Mouse (Mus musculus) left cerebral cortex, adult 2 months (tissue): ENCODE measurements around the gene Meaf6. TPM values are rescaled to one million over a fixed set of nuclear protein-coding genes. Genes with fewer than 3 reads are reported as not detected.

Experiments
- DNase-seq, 2 experiments: peaks; one replicate each; pipeline ENCODE4 v3.0.0; 2021 to 2022; ENCODE audit warnings: low spot score in 2 of 2, mixed read lengths in 1 of 2; ENCODE audit errors: extremely low spot score in 1 of 2
- H3K27ac ChIP-seq: fragments of 200-600 bp; 2 replicates; pipeline ENCODE4 v1.8.1; 2022
- H3K4me3 ChIP-seq: fragments of 200-600 bp; 2 replicates; pipeline ENCODE4 v1.8.1; 2022
- CTCF ChIP-seq: fragments of 200-600 bp; IDR thresholded peaks from 2 replicates; pipeline ENCODE4 v1.8.1; 2022; ENCODE audit warnings: antibody characterized with exemption, mild to moderate bottlenecking, moderate library complexity
- intact Hi-C: fragments of 180-260 bp; cut with DNase I; formaldehyde crosslinking; loops from one replicate; pipeline ENCODE4 v1.15.1; 2025
- total RNA-seq, 2 experiments: library from RNA; stranded (reverse); gene quantifications; 2 replicates each; pipeline ENCODE4 v1.2.3; 2021

The Meaf6 gene
- total RNA-seq, 2 experiments from 2014 or later: 132 to 138 TPM

DNA sequence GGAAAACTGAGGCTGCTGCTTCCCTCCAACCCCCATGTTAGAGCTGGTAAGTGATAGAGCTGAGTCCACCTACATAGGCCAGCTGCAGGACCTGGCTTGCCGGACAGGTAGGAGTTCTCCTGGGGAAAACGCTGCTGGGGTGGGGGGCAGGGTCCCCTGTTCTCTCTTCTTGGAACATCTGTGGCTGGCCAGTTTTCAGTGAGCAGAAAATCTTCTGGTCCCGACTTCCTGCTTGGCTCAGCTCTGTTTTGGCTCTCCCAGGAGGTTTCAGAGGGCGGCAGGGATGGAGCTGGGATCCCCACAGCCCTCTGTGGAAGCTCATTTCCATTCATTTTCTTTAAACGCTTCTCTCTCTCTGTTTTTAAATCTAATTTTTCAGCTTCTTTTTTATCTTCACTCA is 64.5 kb downstream of the Meaf6 start:
- DNase-seq: no peak
- intact Hi-C loops: no loop called here
- no peak for TF ChIP-seq CTCF
- Histone ChIP-seq H3K4me3 (no peak overlapping the region), H3K27ac (no peak overlapping the region)

DNA sequence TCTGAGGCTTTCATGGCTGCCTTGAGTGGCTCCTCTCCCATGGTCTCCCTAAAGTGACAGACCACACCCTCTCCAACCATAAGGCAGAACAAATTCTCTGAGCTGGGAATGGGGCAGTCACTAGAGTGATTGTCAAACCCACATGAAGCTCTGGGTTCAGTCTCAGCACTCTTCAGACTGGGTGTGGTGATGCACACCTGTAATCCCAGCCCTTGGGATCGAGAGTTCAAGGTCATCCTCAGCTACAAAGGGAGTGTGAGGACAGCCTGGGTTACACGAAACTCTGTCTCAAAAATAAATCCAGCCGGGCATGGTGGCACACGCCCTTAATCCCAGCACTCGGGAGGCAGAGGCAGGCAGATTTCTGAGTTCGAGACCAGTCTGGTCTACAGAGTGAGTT is 67.5 kb downstream of the Meaf6 start:
- no peak for DNase-seq
- intact Hi-C loops: no loop called here
- H3K27ac ChIP-seq: no peak overlapping the region
- no peak overlapping the region for H3K4me3 ChIP-seq
- TF ChIP-seq CTCF: no peak

DNA sequence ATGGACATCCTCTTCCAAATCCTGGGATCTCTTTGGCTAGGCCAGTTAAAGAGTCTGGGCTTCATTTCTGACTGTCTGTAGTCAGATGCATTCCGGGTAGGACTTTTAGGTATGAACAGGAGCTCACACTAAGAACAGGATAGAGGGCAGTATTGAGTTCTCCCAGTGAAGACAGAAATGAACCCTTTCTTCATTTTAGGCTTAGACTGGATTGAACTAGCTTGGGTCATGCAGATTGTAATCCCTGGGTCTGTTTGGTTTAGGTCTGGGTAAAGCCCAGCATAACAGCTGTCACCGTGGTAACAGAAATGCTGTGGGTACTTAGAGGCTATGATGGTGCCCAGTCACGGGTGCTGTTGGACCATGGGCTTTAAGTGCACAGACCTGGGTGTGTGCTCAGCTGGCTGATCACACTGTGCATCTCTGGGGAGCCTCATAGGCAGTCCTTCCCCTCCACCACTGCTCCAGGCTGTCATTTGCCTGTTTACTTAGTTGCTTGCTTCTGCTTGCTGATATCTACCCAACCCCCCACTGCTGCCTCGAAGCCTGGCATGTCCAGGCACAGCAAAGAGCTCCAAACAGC is 68.8 kb downstream of the Meaf6 start:
- H3K4me3 ChIP-seq: no peak overlapping the region
- no peak for DNase-seq
- no peak overlapping the region for H3K27ac ChIP-seq
- intact Hi-C loops: no loop called here
- peak; percentile 19 for TF ChIP-seq CTCF

DNA sequence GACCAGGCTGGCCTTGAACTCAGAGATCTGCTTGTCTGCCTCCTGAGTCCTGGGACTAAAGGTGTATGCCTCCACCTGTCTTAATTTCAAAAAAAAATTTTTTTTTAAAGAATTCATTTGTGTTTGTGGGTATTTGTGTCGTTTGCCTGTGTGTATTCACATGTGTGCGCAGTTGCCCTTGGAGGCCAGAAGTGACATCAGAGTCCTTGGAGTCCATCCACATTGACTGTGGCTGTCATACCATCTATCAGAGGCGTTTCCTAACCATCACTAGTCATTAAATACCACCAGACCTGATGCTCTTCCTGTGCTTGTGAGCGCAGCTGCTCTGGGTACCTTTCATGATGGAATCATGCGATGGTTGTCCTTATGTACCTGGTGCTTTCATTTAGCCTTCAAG is 70.7 kb downstream of the Meaf6 start:
- no peak for DNase-seq
- intact Hi-C loops: no loop called here
- Histone ChIP-seq H3K4me3 (no peak overlapping the region), H3K27ac (no peak overlapping the region)
- no peak for TF ChIP-seq CTCF

DNA sequence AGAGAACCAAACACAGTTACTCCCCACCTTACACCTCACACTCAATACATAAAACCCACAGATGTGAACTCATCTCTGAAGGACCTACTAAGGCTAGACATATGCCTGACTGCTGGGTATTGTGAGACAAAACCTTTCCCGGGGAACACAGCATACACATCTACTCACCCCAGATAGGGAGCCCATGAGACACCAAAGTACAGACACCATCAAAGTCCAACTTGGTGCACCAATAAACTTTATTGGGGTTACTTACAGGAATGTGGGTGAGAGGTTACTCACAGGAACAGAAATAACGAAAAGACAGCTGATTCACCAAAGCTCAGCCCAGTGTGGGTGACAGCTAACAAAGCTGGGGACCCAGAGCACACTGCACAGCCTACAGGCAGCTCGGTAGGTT is 72.4 kb downstream of the Meaf6 start:
- no peak overlapping the region for H3K27ac ChIP-seq
- intact Hi-C loops: no loop called here
- TF ChIP-seq CTCF: no peak
- no peak for DNase-seq
- H3K4me3 ChIP-seq: no peak overlapping the region

DNA sequence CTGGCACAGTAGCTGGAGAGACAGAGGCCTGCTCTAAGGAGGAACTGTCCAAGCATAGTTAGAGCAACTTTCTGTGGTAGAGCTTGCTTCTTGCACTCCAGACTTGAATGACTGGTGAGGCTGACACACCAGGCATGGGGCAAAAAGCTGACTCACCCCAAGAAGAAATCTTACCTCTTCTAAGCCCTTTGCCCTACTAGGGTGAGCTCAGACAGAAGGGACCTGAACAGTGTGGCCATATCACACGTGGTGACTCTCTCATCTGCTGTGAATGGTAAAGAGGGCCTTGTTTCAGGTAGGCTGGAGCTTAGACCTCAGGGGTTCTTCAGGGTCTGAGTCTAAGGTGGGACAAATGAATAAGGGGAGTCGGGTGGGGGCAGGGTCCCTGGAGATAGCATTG is 73.1 kb downstream of the Meaf6 start:
- Histone ChIP-seq H3K4me3 (no peak overlapping the region), H3K27ac (no peak overlapping the region)
- TF ChIP-seq CTCF: no peak
- intact Hi-C loops: no loop called here
- DNase-seq: no peak

DNA sequence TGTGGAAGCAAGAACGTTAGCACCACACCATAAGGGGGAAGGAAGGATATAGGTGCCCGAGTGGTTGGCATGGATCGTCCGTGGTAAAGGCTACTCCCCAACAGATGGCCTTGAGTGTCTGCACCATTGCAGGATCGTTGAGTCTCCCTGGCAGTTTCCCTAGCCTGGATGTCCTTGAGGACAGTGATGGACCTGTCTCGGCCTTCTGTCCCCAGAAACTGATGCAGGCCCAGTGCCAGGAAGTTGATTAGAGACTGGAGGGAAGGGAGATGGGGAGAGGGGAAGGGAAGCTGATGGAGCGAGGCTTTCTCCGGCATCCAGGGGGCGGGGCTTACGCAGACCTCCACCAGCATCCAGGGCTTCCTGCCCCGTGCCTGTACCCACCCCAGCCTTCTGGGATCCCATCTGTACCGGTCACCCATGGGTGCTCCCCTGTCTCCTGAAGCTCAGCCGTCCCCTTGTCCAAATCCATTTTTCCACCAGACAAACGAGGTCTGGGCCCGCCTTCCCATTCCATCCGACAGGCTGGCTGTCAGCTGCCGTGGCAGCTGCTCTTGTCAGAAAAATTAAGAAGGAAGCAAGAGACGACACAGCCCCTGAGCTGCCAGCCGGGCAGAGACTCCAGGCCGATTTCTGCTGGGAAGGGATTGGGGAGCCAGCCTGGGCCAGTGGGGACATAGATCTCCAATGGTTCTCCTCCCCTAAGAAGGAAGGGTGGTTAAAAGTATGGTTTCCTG is 73.8 kb downstream of the Meaf6 start:
- DNase-seq: no peak
- TF ChIP-seq CTCF: no peak
- Histone ChIP-seq H3K27ac (no peak overlapping the region), H3K4me3 (no peak overlapping the region)
- intact Hi-C loops: no loop called here

DNA sequence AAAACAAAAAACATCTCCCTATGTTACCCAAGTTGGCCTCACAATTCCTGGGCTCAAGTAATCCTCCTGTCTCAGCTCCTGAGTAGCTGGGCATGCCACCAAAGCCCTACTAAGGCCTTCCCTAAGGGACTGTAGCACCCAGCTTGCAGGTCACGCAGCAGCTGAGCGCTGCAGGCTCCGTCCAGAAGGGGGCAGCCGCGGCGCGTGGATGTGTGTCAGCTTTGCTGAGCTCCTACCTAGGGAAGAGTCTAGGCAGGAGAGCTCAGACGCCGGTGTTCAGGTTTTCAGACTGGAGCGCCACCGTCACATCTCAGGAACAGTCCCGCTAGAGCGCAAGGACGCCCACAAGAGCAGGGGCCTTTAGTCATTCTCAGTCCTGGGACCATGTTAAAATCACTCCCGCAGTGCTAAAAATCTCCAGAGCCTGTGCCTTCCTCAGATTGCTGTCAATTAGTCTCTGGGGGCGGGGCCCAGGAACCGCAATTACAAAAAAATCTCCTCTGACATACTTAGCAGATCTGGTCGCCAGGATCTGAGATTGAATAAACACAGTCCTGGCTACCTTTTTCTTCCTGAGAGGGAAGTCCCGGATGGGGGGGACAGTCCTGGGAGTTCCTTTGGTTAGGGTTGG is 75.5 kb downstream of the Meaf6 start:
- intact Hi-C loops: loop anchor here (1.0 to 10.0 kb wide), 5 partner anchors 72 to 802 kb away; no protein-coding TSS in a partner anchor
- peak; percentile 88 to 95 for DNase-seq
- TF ChIP-seq CTCF: peak; percentile 96
- 0 out of 2 replicates have a peak overlapping the region, but pooled peaks have one; percentile 9 for H3K4me3 ChIP-seq
- no peak overlapping the region for H3K27ac ChIP-seq

DNA sequence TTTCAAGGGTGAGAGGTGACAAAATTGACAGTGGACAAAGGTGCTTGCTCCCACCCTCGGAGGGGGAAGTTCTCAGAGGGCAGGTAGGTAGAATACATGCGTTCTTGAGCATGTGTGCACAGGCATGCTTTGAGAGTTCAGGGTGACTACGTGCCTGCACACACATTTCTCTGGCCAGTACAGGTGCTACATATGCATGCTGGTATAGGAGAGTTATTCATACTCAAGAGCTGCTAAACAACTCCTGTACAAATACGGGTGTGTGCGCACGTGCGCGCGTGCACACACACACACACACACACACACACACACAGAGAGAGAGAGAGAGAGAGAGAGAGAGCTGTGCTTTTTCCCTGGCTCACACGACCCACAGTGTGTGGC is 76.0 kb downstream of the Meaf6 start:
- no peak overlapping the region for H3K27ac ChIP-seq
- no peak for DNase-seq
- H3K4me3 ChIP-seq: no peak overlapping the region
- no peak for TF ChIP-seq CTCF
- intact Hi-C loops: loop anchor here (1.0 to 10.0 kb wide), 5 partner anchors 71 to 801 kb away; no protein-coding TSS in a partner anchor

DNA sequence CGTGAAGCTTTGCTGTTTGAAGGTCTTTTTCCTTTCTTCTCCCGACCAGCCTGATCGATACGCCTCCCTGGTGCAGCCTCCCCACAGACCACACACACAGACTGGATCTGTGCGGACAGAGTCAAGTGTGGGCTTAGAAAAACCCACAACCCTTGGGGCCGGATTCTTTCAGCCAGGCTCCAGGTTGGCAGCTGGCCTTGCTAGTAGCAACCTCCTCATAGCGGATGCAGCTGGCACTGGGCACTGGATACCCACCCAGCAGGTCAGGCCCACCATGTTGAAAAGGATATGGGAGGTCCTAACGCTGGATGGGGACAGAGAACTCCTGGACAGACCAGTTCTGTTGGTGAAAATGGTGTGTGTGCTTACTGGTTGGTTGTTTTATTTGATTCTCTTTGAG is 76.5 kb downstream of the Meaf6 start:
- Histone ChIP-seq H3K4me3 (no peak overlapping the region), H3K27ac (no peak overlapping the region)
- TF ChIP-seq CTCF: no peak
- intact Hi-C loops: loop anchor here (5.0 to 10.0 kb wide), 4 partner anchors 71 to 781 kb away; no protein-coding TSS in a partner anchor
- DNase-seq: no peak

DNA sequence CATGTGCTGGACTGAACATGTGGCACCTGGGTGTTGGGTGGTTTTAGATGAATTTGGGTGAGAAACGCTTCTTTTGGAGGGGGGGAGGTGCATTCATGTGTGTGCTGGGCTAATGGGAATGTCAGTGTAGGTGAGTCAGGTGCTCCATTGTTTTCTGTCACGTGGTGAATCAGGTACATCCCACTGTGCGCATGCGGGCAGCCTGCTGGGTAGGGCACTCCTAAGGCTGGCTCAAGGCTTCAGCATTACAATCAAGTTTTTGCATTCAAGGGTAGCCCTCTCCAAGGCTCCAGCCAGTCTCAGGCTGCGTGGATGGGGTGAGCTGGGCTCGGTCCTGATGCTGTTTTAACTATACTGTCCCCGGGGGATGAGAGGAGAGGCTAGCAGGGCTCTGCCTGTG is 77.8 kb downstream of the Meaf6 start:
- no peak for DNase-seq
- intact Hi-C loops: loop anchor here (5.0 to 10.0 kb wide), 4 partner anchors 70 to 780 kb away; no protein-coding TSS in a partner anchor

More for the DNA sequence above, 77.8 kb downstream of the Meaf6 start:
- TF ChIP-seq CTCF: no peak
- no peak overlapping the region for H3K27ac ChIP-seq
- no peak overlapping the region for H3K4me3 ChIP-seq

Other genes with a start within 250 kb of the Meaf6 start
- gene Yrdc, start 234.5 kb upstream of the Meaf6 start, total RNA-seq: 10 to 100 TPM; 29.8 to 33.8 TPM
- gene 1110065P20Rik, start 233.9 kb upstream of the Meaf6 start, total RNA-seq: 10 to 100 TPM; 66.6 to 74.8 TPM
- 10 to 100 TPM; 53.7 to 55.3 TPM for gene Maneal, start 223.0 kb upstream of the Meaf6 start, total RNA-seq
- 10 to 100 TPM; 60.5 to 69.6 TPM for gene Epha10, start 204.2 kb upstream of the Meaf6 start, total RNA-seq
- 10 to 100 TPM; 18.9 to 20.3 TPM for gene 9930104L06Rik, start 148.1 kb upstream of the Meaf6 start, total RNA-seq
- 1 to 10 TPM; 1.2 to 1.9 TPM for gene Cdca8, start 145.8 kb upstream of the Meaf6 start, total RNA-seq
- gene Rspo1, start 98.7 kb upstream of the Meaf6 start, total RNA-seq: 10 to 100 TPM; 17.1 to 21.6 TPM
- gene Gnl2, start 68.5 kb upstream of the Meaf6 start, total RNA-seq: 10 to 100 TPM; 61.3 to 65.5 TPM
- under 1 TPM; 0.27 to 0.37 TPM for gene Dnali1, start 19.4 kb upstream of the Meaf6 start, total RNA-seq
- 10 to 100 TPM; 15.2 to 16.1 TPM for gene Snip1, start 18.5 kb upstream of the Meaf6 start, total RNA-seq
- under 1 TPM; 0.79 to 1.00 TPM for gene Zc3h12a, start 42.7 kb downstream of the Meaf6 start, total RNA-seq